Mouse (Mus musculus): Measurements from ENCODE around the gene Rrh.
"Not testable (repeated sequence)": the region's sequence is repeated elsewhere in the genome, so short reads cannot be mapped to it uniquely, and the experiment has no call there.

Rrh gene

DNA sequence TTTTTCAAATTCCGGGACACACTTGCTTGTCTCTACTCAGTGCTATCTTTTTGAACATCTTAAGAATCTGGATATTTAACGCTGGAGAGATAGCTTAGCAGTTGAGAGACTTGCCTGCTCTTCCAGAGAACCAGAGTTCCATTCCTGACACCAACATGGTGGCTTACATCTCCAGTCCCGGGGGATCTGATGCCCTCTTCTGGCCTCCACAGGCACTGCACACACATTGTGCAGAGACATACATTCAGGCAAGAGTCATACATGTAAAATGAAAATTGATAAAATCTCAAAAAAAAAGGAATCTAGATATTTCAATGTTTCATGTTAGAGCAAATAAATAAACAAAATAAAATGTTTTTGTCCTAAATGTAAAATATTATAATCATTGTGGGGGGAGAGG, 39.6 kb downstream of the Rrh start:
- in situ Hi-C loops (cut with MboI, MseI), result no loop called here

DNA sequence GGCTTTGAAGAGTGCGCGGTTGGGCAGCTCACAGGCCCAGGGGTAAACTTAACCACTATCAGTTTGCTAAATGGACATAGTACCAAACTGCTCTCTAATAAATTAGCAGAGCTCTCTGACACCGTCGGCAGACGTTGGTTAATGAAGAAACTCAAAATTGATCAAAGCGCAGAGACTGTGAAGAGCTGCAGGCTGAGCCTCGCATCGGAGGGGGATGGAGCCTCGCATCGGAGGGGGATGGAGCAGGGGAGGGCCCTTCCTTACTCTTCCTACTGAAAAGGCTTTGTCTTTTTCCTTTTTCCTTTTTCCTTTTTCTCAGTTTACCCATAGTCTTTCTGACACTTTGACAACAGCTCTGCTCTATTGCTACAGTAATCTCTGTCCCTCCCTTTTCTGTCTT, 41.0 kb downstream of the Rrh start:
- in situ Hi-C loops (cut with MboI, MseI), result no loop called here

DNA sequence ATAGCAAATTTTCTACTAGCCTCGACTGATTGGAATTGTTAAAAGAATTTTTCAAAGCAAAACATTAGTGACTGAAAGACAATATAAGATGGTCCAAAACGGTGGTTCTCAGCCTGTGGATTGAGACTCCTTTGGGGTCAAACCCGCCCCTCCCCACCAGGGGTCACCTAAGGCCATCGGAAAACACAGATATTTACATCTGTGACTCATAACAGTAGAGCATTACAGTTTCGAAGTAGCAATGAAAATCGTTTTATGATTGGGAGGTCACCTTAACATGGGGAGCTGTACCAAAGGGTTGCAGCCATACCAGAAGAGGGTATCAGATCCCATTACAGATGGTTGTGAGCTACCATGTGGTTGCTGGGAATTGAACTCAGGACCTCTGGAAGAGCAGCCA, 51.2 kb downstream of the Rrh start:
- in situ Hi-C loops (cut with MboI, MseI), result no loop called here

DNA sequence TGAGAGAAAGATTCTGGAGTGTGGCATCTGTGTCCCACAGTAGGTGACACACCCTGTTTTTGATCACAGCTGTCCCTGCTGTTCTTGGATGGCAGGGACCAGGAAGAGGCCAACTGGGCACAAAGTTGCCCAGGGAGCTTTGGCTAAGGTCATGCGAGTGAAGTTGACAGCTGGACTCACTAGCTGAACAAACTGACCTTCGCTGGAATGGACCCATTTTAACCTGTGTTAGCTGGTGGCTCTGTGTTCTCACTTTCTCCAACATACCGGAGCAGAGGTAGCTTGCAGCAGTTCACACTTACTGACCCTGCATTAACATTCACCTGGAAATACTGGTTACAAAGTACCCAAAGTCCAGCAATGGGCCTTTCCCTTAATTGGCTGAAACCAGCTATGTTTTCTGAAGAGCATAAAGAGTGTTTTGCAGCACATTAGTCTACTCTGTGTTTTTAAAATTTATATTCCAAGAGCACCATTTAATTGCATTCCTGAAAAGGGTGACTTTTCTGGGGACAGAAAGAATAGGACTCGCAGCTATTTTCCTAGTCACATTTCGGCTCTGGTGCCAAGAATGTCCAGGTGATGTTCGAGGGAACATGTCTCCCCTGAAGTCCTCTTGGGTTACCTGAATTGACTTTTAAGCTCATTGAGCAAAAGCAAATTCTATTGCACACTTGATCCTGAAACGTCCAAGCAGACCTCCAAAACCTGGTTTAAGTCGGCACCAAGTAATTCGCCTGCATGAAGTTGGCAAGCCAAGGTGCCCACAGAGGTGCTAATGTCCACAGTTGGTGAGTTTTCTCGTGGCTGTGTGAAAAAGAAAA, 55.2 kb downstream of the Rrh start:
- in situ Hi-C loops (cut with MboI, MseI), result no loop called here

DNA sequence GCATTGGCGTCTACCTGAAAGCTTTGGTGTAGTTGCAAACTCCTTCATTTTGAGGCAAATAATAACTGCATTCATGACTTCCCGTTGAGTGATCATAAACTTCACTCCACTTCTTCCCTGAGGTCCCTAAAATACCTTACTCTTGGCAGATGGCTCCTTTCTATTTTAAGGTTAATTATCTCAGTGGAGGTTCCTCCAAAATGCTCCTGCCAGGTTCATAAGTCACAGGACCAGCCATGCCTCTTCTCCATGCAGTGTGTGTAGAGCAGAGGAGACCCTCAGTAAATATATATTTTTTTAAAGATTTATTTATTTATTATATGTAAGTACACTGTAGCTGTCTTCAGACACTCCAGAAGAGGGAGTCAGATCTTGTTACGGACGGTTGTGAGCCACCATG, 56.3 kb downstream of the Rrh start:
- in situ Hi-C loops (cut with MboI, MseI), result no loop called here

DNA sequence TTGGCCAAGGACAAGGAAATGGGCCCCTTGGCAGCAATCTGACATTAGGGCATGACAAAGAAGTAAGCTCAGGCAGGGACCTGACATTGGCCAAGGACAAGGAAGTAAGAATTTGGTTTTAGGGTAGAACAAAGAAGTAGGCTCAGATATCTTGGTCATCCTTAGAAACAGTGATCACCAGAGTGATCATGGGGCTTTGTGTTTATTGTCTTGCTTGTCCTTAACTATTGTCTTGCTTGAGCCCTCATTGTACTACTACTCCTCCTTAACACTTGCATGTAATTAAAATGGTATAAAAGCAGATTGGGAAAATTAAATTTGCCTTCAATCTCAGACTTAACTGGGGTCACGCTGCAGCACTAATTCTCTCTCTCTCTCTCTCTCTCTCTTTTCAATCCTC, 64.8 kb downstream of the Rrh start:
- in situ Hi-C loops (cut with MboI, MseI), result not testable (repeated sequence)

DNA sequence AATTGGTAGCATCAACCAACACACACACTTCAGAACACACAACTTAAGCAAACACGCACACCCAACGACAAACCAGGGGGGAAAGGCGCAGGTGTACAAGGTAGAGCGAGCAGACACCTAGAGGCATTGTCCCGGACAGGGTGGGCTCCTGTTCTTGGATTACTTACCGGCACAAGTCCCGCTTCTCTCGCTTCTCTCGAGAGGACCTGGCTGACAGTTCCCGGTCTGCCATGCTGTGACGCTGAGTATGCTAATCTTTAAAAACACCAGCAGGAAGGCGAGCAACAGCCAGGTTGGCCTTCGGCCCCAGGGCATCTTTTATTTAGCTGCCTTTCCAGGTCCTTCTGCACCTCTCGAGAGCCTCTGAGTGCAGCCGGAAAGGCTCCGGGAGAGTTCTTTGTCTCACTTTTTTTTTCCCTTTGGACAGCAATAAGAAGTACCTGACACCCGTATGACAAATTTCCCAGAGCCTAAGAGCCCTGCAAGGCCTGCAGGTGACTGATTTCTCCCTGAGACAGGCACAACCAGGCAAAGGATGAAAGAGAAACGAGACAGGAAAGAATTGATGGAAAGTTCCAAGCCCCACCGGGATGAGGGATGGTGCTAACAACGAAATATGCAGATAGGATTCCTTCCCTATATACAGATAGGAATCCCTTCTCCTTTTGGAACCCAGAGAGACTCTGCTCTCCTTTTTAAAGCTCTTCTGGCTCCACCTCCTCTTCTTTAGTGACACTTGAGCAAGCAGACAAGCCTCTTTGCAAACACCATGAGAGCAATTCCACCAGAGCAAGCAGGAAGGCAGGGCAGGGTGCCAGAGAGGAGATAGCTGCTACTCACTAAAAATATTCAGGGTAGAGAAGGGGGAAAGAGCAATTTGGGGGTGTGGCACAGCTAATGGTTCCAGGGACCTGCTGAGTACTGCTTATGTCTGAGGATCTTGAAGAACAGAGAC, 67.5 kb downstream of the Rrh start, which contains the start of gene Egf:
TSS of gene Egf (minus strand) at position 667 of the 955 bp plus-strand sequence.
- in situ Hi-C loops (cut with MboI, MseI), result no loop called here

All from T-helper 2 cell (primary cell).